Mouse (Mus musculus): ENCODE data around the gene Nmrk2. TPM values are rescaled to one million over a fixed set of nuclear protein-coding genes. Genes with fewer than 3 reads are reported as not detected.

Nmrk2 gene
- polyA plus RNA-seq, 2 experiments = not detected

- Histone ChIP-seq H3K4me2 (ENCODE audit: low read depth) (no peak overlapping the region), H3K9me3 (ENCODE audit: control insufficient read depth, low read length) (no peaks in the 10 kb centered on the region), H3K4me3 (ENCODE audit: insufficient read depth in 1 of 2, low read depth in 2 of 2, low read length in 2 of 2) (no peak overlapping the region), H3K27ac (no peak overlapping the region), H3K36me3 (replicated peaks; ENCODE audit: control insufficient read depth, insufficient read depth, low read depth) (no peaks in the 10 kb centered on the region), H3K9ac (replicated peaks) (no peak overlapping the region), H3K4me1 (replicated peaks; ENCODE audit: control insufficient read depth in 2 of 2, insufficient read depth in 2 of 2, low read length in 1 of 2) (peaks cover 2 to 11% of the 10 kb centered on the region in 2 experiments), H3K27me3 (ENCODE audit: control insufficient read depth, insufficient read depth, low read length) (peaks cover 10% of the 10 kb centered on the region)
- ATAC-seq (ENCODE audit: insufficient read depth) = no peak
- no peak for DNase-seq (ENCODE audit: low read depth in 3 of 3, low spot score in 3 of 3)
- no peak for TF ChIP-seq CTCF (IDR thresholded peaks at IDR 0.05; ENCODE audit: low read depth)
- no peak for TF ChIP-seq EP300 (IDR thresholded peaks at IDR 0.05; ENCODE audit: low read depth)
- 61% methylated on average over 20 of the region's 20 CpGs for WGBS (ENCODE audit: insufficient replicate concordance)
Measured at GRCm38 (mm10) chr10:81200605-81201287, 1.1 kb downstream of the Nmrk2 start.

DNA sequence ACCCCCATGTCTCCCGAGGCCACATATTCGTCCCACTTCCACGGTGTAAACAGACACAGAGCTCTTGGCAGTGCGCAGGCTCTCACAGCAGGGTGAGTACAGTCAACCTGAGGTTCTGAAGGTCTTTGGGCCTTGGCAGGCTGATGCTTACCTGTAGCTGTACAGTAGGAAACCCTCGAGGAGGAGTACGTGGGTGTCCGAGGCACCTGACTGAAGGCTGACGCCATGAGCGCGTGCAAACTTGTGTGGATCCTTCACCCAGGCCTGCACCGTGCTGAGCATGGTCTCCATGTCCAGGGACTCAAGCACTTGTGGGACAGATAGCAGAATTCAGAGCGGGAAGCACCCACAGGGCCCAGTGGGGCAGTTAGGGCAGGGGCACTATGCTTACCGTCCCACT, 1.7 kb downstream of the Nmrk2 start:
- Histone ChIP-seq H3K9me3 (ENCODE audit: control insufficient read depth, low read length) (no peaks in the 10 kb centered on the region), H3K4me3 (ENCODE audit: insufficient read depth in 1 of 2, low read depth in 2 of 2, low read length in 2 of 2) (no peak overlapping the region), H3K36me3 (replicated peaks; ENCODE audit: control insufficient read depth, insufficient read depth, low read depth) (no peaks in the 10 kb centered on the region), H3K27ac (no peak overlapping the region), H3K27me3 (ENCODE audit: control insufficient read depth, insufficient read depth, low read length) (peaks cover 15% of the 10 kb centered on the region), H3K4me1 (replicated peaks; ENCODE audit: control insufficient read depth in 2 of 2, insufficient read depth in 2 of 2, low read length in 1 of 2) (peaks cover 2 to 11% of the 10 kb centered on the region in 2 experiments), H3K4me2 (ENCODE audit: low read depth) (no peak overlapping the region), H3K9ac (replicated peaks) (no peak overlapping the region)
- no peak for ATAC-seq (ENCODE audit: insufficient read depth)
- no peak for DNase-seq (ENCODE audit: low read depth in 3 of 3, low spot score in 3 of 3)
- WGBS (ENCODE audit: insufficient replicate concordance) = 78% methylated on average over 13 of the region's 13 CpGs
- no peak for TF ChIP-seq CTCF (IDR thresholded peaks at IDR 0.05; ENCODE audit: low read depth)
- no peak for TF ChIP-seq EP300 (IDR thresholded peaks at IDR 0.05; ENCODE audit: low read depth)

DNA sequence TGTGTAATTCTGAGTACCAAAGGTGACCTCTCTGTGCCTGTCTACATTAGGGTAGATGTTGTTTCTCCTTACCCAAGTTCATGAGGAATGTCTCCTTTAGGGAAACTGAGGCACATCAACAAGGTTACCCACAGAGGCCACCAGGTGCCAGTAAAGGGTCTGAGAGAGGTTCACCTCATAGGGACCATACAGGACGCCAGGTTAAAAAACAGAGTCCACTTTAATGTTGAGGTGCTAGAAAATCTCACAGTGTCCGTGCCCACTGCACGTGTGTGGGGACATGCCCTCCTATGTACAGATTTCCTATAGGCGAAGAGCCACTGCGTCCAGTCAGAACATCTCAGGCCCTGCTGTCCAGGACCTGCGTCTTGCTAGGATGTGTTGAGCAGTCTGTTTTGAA, 2.9 kb downstream of the Nmrk2 start:
- Histone ChIP-seq H3K9ac (replicated peaks) (no peak overlapping the region), H3K27ac (no peak overlapping the region), H3K27me3 (ENCODE audit: control insufficient read depth, insufficient read depth, low read length) (peaks cover 26% of the 10 kb centered on the region), H3K9me3 (ENCODE audit: control insufficient read depth, low read length) (no peaks in the 10 kb centered on the region), H3K4me3 (ENCODE audit: insufficient read depth in 1 of 2, low read depth in 2 of 2, low read length in 2 of 2) (no peak overlapping the region), H3K4me1 (replicated peaks; ENCODE audit: control insufficient read depth in 2 of 2, insufficient read depth in 2 of 2, low read length in 1 of 2) (peaks cover 2 to 11% of the 10 kb centered on the region in 2 experiments), H3K36me3 (replicated peaks; ENCODE audit: control insufficient read depth, insufficient read depth, low read depth) (no peaks in the 10 kb centered on the region), H3K4me2 (ENCODE audit: low read depth) (no peak overlapping the region)
- TF ChIP-seq EP300 (IDR thresholded peaks at IDR 0.05; ENCODE audit: low read depth) (no peak), CTCF (IDR thresholded peaks at IDR 0.05; ENCODE audit: low read depth) (no peak)
- DNase-seq (ENCODE audit: low read depth in 3 of 3, low spot score in 3 of 3) (no peak), ATAC-seq (ENCODE audit: insufficient read depth) (no peak)
- WGBS (ENCODE audit: insufficient replicate concordance) = 73% methylated on average over 6 of the region's 6 CpGs

- peaks cover 0 to 7% of the 10 kb centered on the region in 2 experiments; a peak in 3 of 4 replicates for H3K4me1 ChIP-seq (replicated peaks; ENCODE audit: control insufficient read depth in 2 of 2, insufficient read depth in 2 of 2, low read length in 1 of 2)
- DNase-seq (ENCODE audit: low read depth in 3 of 3, low spot score in 3 of 3) = no peak
- TF ChIP-seq EP300 (IDR thresholded peaks at IDR 0.05; ENCODE audit: low read depth) (no peak), CTCF (IDR thresholded peaks at IDR 0.05; ENCODE audit: low read depth) (peak; percentile 79)
- H3K27me3 ChIP-seq (ENCODE audit: control insufficient read depth, insufficient read depth, low read length) = peaks cover 32% of the 10 kb centered on the region
- no peaks in the 10 kb centered on the region for H3K36me3 ChIP-seq (replicated peaks; ENCODE audit: control insufficient read depth, insufficient read depth, low read depth)
- no peaks in the 10 kb centered on the region for H3K9me3 ChIP-seq (ENCODE audit: control insufficient read depth, low read length)
- H3K27ac ChIP-seq = no peak overlapping the region
- no peak overlapping the region for H3K4me2 ChIP-seq (ENCODE audit: low read depth)
- H3K9ac ChIP-seq (replicated peaks) = no peak overlapping the region
- 0% methylated on average over 9 of the region's 9 CpGs for WGBS (ENCODE audit: insufficient replicate concordance)
- H3K4me3 ChIP-seq (ENCODE audit: insufficient read depth in 1 of 2, low read depth in 2 of 2, low read length in 2 of 2) = no peak overlapping the region
- no peak for ATAC-seq (ENCODE audit: insufficient read depth)
Measured at GRCm38 (mm10) chr10:81198230-81198629, 3.6 kb downstream of the Nmrk2 start.

GRCm38 (mm10) chr10:81197305-81197704, 4.5 kb downstream of the Nmrk2 start:
- no peak overlapping the region for H3K4me2 ChIP-seq (ENCODE audit: low read depth)
- H3K9me3 ChIP-seq (ENCODE audit: control insufficient read depth, low read length) = no peaks in the 10 kb centered on the region
- TF ChIP-seq EP300 (IDR thresholded peaks at IDR 0.05; ENCODE audit: low read depth) (no peak), CTCF (IDR thresholded peaks at IDR 0.05; ENCODE audit: low read depth) (no peak)
- no peak overlapping the region for H3K27ac ChIP-seq
- H3K36me3 ChIP-seq (replicated peaks; ENCODE audit: control insufficient read depth, insufficient read depth, low read depth) = no peaks in the 10 kb centered on the region
- 36% methylated on average over 6 of the region's 6 CpGs for WGBS (ENCODE audit: insufficient replicate concordance)
- H3K4me3 ChIP-seq (ENCODE audit: insufficient read depth in 1 of 2, low read depth in 2 of 2, low read length in 2 of 2) = no peak overlapping the region
- ATAC-seq (ENCODE audit: insufficient read depth) (no peak), DNase-seq (ENCODE audit: low read depth in 3 of 3, low spot score in 3 of 3) (no peak)
- H3K9ac ChIP-seq (replicated peaks) = no peak overlapping the region
- H3K27me3 ChIP-seq (ENCODE audit: control insufficient read depth, insufficient read depth, low read length) = peaks cover 35% of the 10 kb centered on the region
- H3K4me1 ChIP-seq (replicated peaks; ENCODE audit: control insufficient read depth in 2 of 2, insufficient read depth in 2 of 2, low read length in 1 of 2) = peaks cover 0 to 8% of the 10 kb centered on the region in 2 experiments; a peak in 2 of 4 replicates
